Comparison of ENCODE assay signal across 8 mouse cellular contexts in genomic region chr15:79690426-79691022, GRCm38 (mm10). TPM values are rescaled to one million over a fixed set of nuclear protein-coding genes. Genes with fewer than 3 reads are reported as not detected.
DNase-seq lines count a peak whose midpoint lies in the region; ATAC-seq and TF ChIP-seq lines count a peak whose summit lies in the region.

TSS of gene Gtpbp1 (plus strand) at chr15:79690845.

- H3K4me1 ChIP-seq in cortical plate, adult 2 months (ENCODE audit: control insufficient read depth, insufficient read depth, low read length), result peaks cover 5% of the 10 kb centered on the region; the same call in 1 of the 2 replicates
- peaks cover 74% of the 10 kb centered on the region for H3K4me1 ChIP-seq in megakaryocyte, embryonic 14.5 days

- H3K9me3 ChIP-seq in megakaryocyte, embryonic 14.5 days, result no peaks in the 10 kb centered on the region

- no peaks in the 10 kb centered on the region for H3K27me3 ChIP-seq in megakaryocyte, embryonic 14.5 days (replicated peaks)

- TF ChIP-seq POLR2A in cortical plate, adult 2 months (IDR thresholded peaks at IDR 0.05; ENCODE audit: extremely low read depth, insufficient read depth, low read length), result 0 out of 2 replicates have a peak, but pooled peaks have one; percentile 43

- peak; percentile 78 for ATAC-seq in activated CD4-positive, CD25-positive, alpha-beta regulatory T cell, adult 4 months

- no peak for TF ChIP-seq CTCF in cortical plate, adult 2 months (IDR thresholded peaks at IDR 0.05; ENCODE audit: extremely low read depth, insufficient read depth, low read length)

- peaks cover 10% of the 10 kb centered on the region for H3K36me3 ChIP-seq in megakaryocyte, embryonic 14.5 days (replicated peaks; ENCODE audit: low read length)

- peak within 1 kb of the TSS; percentile 65 for H3K4me3 ChIP-seq in cortical plate, adult 2 months (ENCODE audit: insufficient read depth, low read length)
- peak within 1 kb of the TSS; percentile 98 for H3K4me3 ChIP-seq in megakaryocyte, embryonic 14.5 days (replicated peaks)

- peak; percentile 97 to 98 for DNase-seq in gastrocnemius, adult 8-10 months (ENCODE audit: low spot score in 2 of 2)
- peak; percentile 99 for DNase-seq in hindlimb bud, embryonic 11.5 days (ENCODE audit: extremely low spot score, low read depth, low spot score)
- DNase-seq in left cerebral cortex, adult 8-10 months (ENCODE audit: low spot score in 2 of 2), result peak; percentile 91 to 99
- peak; percentile 99 for DNase-seq in right cerebral cortex, postnatal 10 days (ENCODE audit: low spot score in 2 of 2)
- peak; percentile 89 for DNase-seq in urinary bladder, postnatal 25 days (ENCODE audit: low spot score)

- no peak within 1 kb of the TSS; the same call in 1 of the 2 replicates for H3K27ac ChIP-seq in cortical plate, adult 2 months (ENCODE audit: insufficient read depth, low read length)

RNA-seq across cellular contexts. Expression of gene Gtpbp1, which starts in this region (rescaled TPM):
- 10 to 100 TPM; 21.2 to 24.9 TPM for polyA plus RNA-seq in activated CD4-positive, CD25-positive, alpha-beta regulatory T cell, adult 4 months (2017; shearing (Covaris generic))
- 36.4 and 36.9 TPM in 2 replicates for polyA plus RNA-seq in cortical plate, adult 2 months (2012; rRNA removed)
- 10 to 100 TPM; 21.8 to 29.7 (median 24.0) TPM for total RNA-seq in gastrocnemius, adult 8-10 months (2022)
- total RNA-seq in left cerebral cortex, adult 8-10 months (2022), result 10 to 100 TPM; 48.5 to 60.5 (median 55.9) TPM
- 42.4 and 70.4 TPM in 2 replicates for polyA plus RNA-seq in megakaryocyte, embryonic 14.5 days (2012; ENCODE audit: insufficient read depth, low replicate concordance)
